Mouse (Mus musculus) midbrain, postnatal 0 days (tissue): ENCODE data around the gene Cypt4. TPM values are rescaled to one million over a fixed set of nuclear protein-coding genes. Genes with fewer than 3 reads are reported as not detected.
"Not testable (repeated sequence)": the region's sequence is repeated elsewhere in the genome, so short reads cannot be mapped to it uniquely, and the experiment has no call there.

Experiments used
- ATAC-seq: fragments of 200-750 bp; cut with Nextera tagmentation; 2 replicates; pipeline ENCODE4 v1.8.0; 2017; ENCODE audit warnings: moderate number of reproducible peaks, mild to moderate bottlenecking, moderate TSS enrichment, moderate library complexity; ENCODE audit not compliant: low FRiP score
- DNase-seq: peaks from one replicate; pipeline ENCODE4 v3.0.0-alpha.2; 2015; ENCODE audit warnings: low spot score
- H3K27ac ChIP-seq: fragments of 300-500 bp; sonication (generic); 2 replicates; pipeline ENCODE4 v1.5.1; 2014; ENCODE audit warnings: low read depth, mild to moderate bottlenecking, low read length, mixed read lengths
- H3K27me3 ChIP-seq: fragments of 300-500 bp; sonication (generic); 2 replicates; pipeline ENCODE4 v1.6.1; 2014; ENCODE audit warnings: low read length, control low read depth, mixed read lengths; ENCODE audit not compliant: insufficient read depth
- H3K36me3 ChIP-seq: fragments of 300-500 bp; sonication (generic); 2 replicates; pipeline ENCODE4 v1.6.1; 2014; ENCODE audit warnings: low read length, control low read depth, mixed read lengths; ENCODE audit not compliant: insufficient read depth
- H3K4me1 ChIP-seq: fragments of 300-500 bp; sonication (generic); 2 replicates; pipeline ENCODE4 v1.6.1; 2014; ENCODE audit warnings: mild to moderate bottlenecking, control low read depth, antibody characterized with exemption, low read length, mixed read lengths; ENCODE audit not compliant: insufficient read depth
- H3K4me2 ChIP-seq: fragments of 300-500 bp; sonication (generic); 2 replicates; pipeline ENCODE4 v1.6.1; 2014; ENCODE audit warnings: low read depth, mild to moderate bottlenecking, low read length, mixed read lengths; ENCODE audit not compliant: poor library complexity, severe bottlenecking
- H3K4me3 ChIP-seq: fragments of 300-500 bp; sonication (generic); 2 replicates; pipeline ENCODE4 v1.5.1; 2014; ENCODE audit warnings: low read depth, mild to moderate bottlenecking, low read length, moderate library complexity
- H3K9ac ChIP-seq: fragments of 300-500 bp; sonication (generic); replicated peaks from 2 replicates; pipeline ENCODE4 v1.6.1; 2014; ENCODE audit warnings: mild to moderate bottlenecking, low read length, moderate library complexity, mixed read lengths; ENCODE audit not compliant: poor library complexity, severe bottlenecking
- H3K9me3 ChIP-seq: fragments of 300-500 bp; sonication (generic); 2 replicates; pipeline ENCODE4 v1.6.1; 2016; ENCODE audit warnings: low read length, control low read depth
- CTCF ChIP-seq: IDR thresholded peaks from 2 replicates; pipeline ENCODE4 v1.5.1; 2016; ENCODE audit warnings: antibody characterized with exemption, mild to moderate bottlenecking
- WGBS: fragments of 180-500 bp; shearing (Covaris S2); extraction: QIAGEN DNeasy Blood & Tissue Kit; methylation state at CpG from one replicate; pipeline ENCODE4 v1.1.7; 2014; 5-methylcytosine and 5-hydroxymethylcytosine counted together
- polyA plus RNA-seq: library from polyadenylated mRNA; unstranded; fragments of >200 nt; fragmentation: Nextera tagmentation; extraction: Ambion mirVana; gene quantifications from 2 replicates; pipeline ENCODE4 v1.2.1, GENCODE M21; 2015
- total RNA-seq: library from RNA; depleted of rRNA; stranded (reverse); fragments of >200 nt; gene quantifications from 2 replicates; pipeline ENCODE4 v1.2.3, GENCODE M21; 2014; rRNA removed

The Cypt4 gene
- not detected in 2 replicates for total RNA-seq
- polyA plus RNA-seq: not detected in 2 replicates

GRCm38 (mm10) chr9:24624896-24625295 lies at the start of gene Cypt4:
Gene Cypt4 (plus strand): TSS chr9:24625196.
- Histone ChIP-seq H3K4me2 (no peak within 1 kb of the TSS), H3K27me3 (no peaks in the 10 kb centered on the region), H3K36me3 (no peaks in the 10 kb centered on the region), H3K27ac (no peak within 1 kb of the TSS), H3K9me3 (no peaks in the 10 kb centered on the region), H3K4me1 (no peaks in the 10 kb centered on the region), H3K4me3 (no peak within 1 kb of the TSS), H3K9ac (no peak within 1 kb of the TSS)
- 97% methylated on average over 5 of the region's 5 CpGs for WGBS
- ATAC-seq: no peak
- no peak for DNase-seq
- TF ChIP-seq CTCF: no peak

DNA sequence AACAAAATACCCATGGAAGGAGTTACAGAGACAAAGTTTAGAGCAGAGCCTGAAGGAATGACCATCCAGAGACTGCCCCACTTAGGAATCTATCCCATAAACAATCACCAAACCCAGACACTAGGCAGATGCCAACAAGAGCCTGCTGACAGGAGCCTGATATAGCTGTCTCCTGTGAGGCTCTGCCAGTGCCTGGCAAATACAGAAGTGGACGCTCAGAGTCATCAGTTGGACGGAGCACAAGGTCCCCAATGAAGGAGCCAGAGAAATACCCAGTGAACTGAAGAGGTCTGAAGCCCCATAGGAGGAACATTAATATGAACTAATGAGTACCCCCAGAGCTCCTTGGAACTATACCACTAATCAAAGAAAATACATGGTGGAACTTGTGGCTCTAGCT lies 12.3 kb downstream of the Cypt4 start:
- not testable (repeated sequence) for H3K4me1 ChIP-seq, H3K4me2 ChIP-seq, H3K4me3 ChIP-seq, H3K27me3 ChIP-seq, H3K27ac ChIP-seq, H3K36me3 ChIP-seq, H3K9me3 ChIP-seq, H3K9ac ChIP-seq, ATAC-seq, DNase-seq
- 94% methylated on average over 2 of the region's 2 CpGs for WGBS

Other genes with a start within 250 kb of the Cypt4 start
- gene Dpy19l1, start 122.1 kb upstream of the Cypt4 start, total RNA-seq: 47.3 and 49.0 TPM in 2 replicates
- gene Dpy19l1, start 122.1 kb upstream of the Cypt4 start, polyA plus RNA-seq: 14.4 and 16.8 TPM in 2 replicates
- gene Dpy19l2, start 71.1 kb downstream of the Cypt4 start, total RNA-seq: 0.90 and 1.7 TPM in 2 replicates
- gene Dpy19l2, start 71.1 kb downstream of the Cypt4 start, polyA plus RNA-seq: 0.75 and 0.98 TPM in 2 replicates
- 0.24 and 0.33 TPM in 2 replicates for gene Tbx20, start 149.1 kb downstream of the Cypt4 start, total RNA-seq
- 0.01 TPM in 1 of 2 replicates, not detected in the other for gene Tbx20, start 149.1 kb downstream of the Cypt4 start, polyA plus RNA-seq